Mouse (Mus musculus) cerebellum, adult 2 months (tissue): ENCODE data around the gene Plb1. TPM values are rescaled to one million over a fixed set of nuclear protein-coding genes. Genes with fewer than 3 reads are reported as not detected.

Experiments
- DNase-seq, 2 experiments: peaks; one replicate each; pipeline ENCODE4 v3.0.0; 2021
- H3K27ac ChIP-seq: fragments of 200-500 bp; 2 replicates; pipeline ENCODE4 v1.5.1; 2012; ENCODE audit warnings: low read length, control low read depth, inconsistent platforms; ENCODE audit not compliant: insufficient read depth
- H3K27me3 ChIP-seq: fragments of 200-500 bp; 2 replicates; pipeline ENCODE4 v1.6.1; 2012; ENCODE audit warnings: inconsistent platforms, mild to moderate bottlenecking, low read length, moderate library complexity; ENCODE audit not compliant: control insufficient read depth, insufficient read depth
- H3K4me1 ChIP-seq: fragments of 200-500 bp; 2 replicates; pipeline ENCODE4 v1.6.1; 2011; ENCODE audit warnings: low read length; ENCODE audit not compliant: control insufficient read depth, insufficient read depth
- H3K4me3 ChIP-seq: fragments of 200-500 bp; replicated peaks from 2 replicates; pipeline ENCODE3; 2011; ENCODE audit warnings: mild to moderate bottlenecking, low read depth, low read length, control low read depth; ENCODE audit not compliant: insufficient read depth
- CTCF ChIP-seq: fragments of 200-500 bp; IDR thresholded peaks from 2 replicates; pipeline ENCODE4 v1.5.1; 2011; ENCODE audit warnings: low read depth, mild to moderate bottlenecking, control low read depth, low read length, moderate library complexity, borderline replicate concordance; ENCODE audit not compliant: insufficient read depth
- POLR2A ChIP-seq: fragments of 200-500 bp; IDR thresholded peaks from 2 replicates; pipeline ENCODE4 v1.6.1; 2011; ENCODE audit warnings: low read length, control low read depth, borderline replicate concordance; ENCODE audit not compliant: insufficient read depth
- WGBS: fragments of 180-500 bp; shearing (Covaris S2); methylation state at CpG from one replicate; pipeline ENCODE4 v1.1.7; 2018; 5-methylcytosine and 5-hydroxymethylcytosine counted together
- polyA plus RNA-seq: library from polyadenylated mRNA; depleted of rRNA; stranded (reverse); fragments of >200 nt; gene quantifications from 2 replicates; pipeline ENCODE4 v1.2.3, GENCODE M21; 2012

Plb1 gene
- polyA plus RNA-seq, 1 experiment, result 0.52 TPM

DNA sequence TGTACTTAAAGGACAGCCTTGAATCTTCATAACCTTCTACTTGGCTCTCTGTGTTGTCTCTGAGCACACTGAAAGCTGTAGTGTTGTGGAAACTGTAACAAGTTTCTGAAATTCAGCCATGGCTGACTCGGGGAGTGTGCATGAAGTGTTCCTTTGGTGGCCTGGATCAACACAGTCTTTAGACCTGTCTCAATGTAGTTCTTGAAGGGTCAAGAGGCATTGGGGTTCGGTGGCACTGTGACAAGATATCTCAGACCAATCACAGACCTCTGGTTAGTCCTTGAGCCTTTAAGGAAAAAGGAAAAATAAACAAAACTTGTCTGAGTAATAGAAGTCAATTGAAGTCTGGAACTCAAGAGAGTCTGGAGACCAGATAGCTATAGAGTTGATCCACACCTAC, 58.8 kb downstream of the Plb1 start:
- 83% methylated on average over 2 of the region's 2 CpGs for WGBS

DNA sequence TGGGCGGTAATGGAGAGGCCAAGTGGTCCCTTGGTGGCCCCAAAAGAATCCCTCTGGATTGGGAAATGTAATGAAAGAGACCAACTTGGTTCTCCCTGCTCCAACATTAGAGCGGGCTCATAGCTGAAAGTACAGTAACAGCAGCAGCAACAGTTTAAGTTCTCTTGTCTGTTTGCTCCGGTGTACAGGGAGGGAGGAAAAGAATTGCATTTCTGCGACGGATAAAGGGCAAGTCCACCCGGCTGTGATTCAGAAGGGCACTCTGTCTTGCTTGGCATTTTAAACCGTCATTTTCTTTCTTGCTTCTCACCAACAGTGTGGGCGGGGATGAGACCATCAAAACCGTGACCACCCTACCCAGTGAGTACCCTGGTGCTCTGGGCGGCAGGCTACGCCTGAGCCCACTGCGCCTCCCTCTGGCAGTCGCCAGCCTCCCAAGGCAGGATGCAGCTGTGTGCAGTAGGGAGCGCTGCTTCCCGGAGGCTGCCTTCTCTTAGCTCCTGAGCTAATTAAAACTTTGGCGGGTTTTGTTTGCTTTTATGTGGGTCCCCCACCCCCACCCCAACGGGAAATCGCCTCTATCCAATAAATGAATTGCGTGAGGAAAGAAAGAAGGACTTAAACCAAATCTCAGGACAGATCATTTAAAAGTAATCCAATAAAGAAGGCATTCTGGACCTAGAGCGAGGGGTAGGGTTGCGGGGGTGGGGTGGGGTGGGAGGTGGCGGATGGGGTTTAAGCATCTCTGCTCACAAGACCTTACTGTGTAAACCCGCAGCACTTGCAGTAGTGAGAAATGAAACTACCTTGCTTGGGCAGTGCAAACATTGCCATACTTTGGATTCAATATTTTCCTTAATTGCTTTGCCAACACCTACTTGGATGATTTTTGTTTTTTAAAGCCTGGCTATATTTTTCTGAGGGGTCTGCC, 70.7 kb downstream of the Plb1 start:
- 14% methylated on average over 23 of the region's 23 CpGs for WGBS
- DNase-seq, result peak; percentile 33 to 34
- TF ChIP-seq POLR2A, result no peak
- peak; percentile 47; the same call in 1 of the 2 replicates for TF ChIP-seq CTCF
- no peaks in the 10 kb centered on the region for H3K4me1 ChIP-seq
- H3K27me3 ChIP-seq, result no peaks in the 10 kb centered on the region
- H3K27ac ChIP-seq, result no peak overlapping the region
- H3K4me3 ChIP-seq, result no peak overlapping the region

More for the DNA sequence above, 58.8 kb downstream of the Plb1 start:
- Histone ChIP-seq H3K27me3 (no peaks in the 10 kb centered on the region), H3K4me3 (no peak overlapping the region), H3K27ac (no peak overlapping the region), H3K4me1 (peaks cover 8% of the 10 kb centered on the region)
- TF ChIP-seq CTCF (no peak), POLR2A (no peak)
- no peak for DNase-seq

DNA sequence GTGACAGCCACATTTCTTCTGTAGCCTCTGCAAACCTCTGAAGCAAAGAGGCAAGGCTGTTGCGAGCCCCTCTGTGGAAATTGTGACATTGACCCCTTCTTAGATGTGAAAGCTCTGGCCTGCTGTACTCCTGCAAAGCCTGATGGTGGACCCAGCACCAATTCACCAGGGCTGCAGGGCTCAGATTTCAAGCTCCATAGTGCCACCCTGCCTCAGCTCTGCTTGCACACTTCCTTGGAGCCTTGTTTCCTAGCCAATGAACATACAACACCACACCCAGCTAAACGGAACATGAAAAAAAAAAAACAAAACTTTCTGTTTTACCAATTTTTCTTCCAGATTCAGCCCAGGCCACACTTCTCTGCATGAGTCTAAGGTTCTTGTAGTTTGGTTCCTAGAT, 74.6 kb downstream of the Plb1 start:
- Histone ChIP-seq H3K4me3 (no peak overlapping the region), H3K27me3 (no peaks in the 10 kb centered on the region), H3K4me1 (no peaks in the 10 kb centered on the region), H3K27ac (no peak overlapping the region)
- no peak for TF ChIP-seq CTCF
- no peak for TF ChIP-seq POLR2A
- 75% methylated on average over 2 of the region's 2 CpGs for WGBS
- no peak for DNase-seq

DNA sequence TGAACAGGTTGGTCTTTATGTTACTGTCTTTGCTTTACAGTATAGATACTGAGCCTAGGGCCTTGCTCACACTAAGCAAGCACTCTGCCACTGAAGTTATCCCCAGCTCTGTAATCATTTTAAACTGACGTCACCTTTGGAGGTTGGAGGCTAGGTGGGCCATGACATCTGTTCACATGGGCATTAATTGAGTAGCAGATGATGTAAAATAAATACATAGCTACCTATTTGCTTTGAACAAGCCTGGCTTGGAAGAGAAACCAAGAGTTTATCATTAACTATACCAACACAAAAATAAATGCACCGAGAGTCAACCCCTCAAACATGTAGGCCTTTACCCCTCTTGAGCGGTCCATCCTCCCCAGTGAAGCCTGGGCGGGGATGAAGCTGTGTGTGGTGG, 76.1 kb downstream of the Plb1 start:
- no peak for TF ChIP-seq POLR2A
- no peak for TF ChIP-seq CTCF

DNA sequence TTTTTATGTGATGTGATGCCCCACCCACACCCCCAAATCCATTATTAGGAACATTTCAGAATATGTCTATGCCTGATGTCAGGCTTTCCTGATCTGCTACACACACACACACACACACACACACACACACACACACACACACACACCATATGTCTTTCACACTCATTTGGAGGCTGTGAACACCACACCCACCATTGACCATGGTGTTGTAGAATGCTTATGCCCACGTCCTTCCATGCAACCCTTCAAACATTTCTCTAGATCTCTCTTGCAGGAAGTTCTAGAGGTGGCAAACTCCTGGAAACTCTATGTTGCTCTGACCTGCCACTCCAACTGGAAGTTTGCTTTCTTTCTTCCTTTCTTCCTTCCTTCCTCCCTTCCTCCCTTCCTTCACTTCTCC, 77.2 kb downstream of the Plb1 start:
- no peak for DNase-seq
- TF ChIP-seq CTCF, result no peak
- TF ChIP-seq POLR2A, result no peak

More for the DNA sequence above, 76.1 kb downstream of the Plb1 start:
- WGBS, result 94% methylated on average over 4 of the region's 4 CpGs
- no peak for DNase-seq
- Histone ChIP-seq H3K27me3 (no peaks in the 10 kb centered on the region), H3K27ac (no peak overlapping the region), H3K4me1 (no peaks in the 10 kb centered on the region), H3K4me3 (no peak overlapping the region)

DNA sequence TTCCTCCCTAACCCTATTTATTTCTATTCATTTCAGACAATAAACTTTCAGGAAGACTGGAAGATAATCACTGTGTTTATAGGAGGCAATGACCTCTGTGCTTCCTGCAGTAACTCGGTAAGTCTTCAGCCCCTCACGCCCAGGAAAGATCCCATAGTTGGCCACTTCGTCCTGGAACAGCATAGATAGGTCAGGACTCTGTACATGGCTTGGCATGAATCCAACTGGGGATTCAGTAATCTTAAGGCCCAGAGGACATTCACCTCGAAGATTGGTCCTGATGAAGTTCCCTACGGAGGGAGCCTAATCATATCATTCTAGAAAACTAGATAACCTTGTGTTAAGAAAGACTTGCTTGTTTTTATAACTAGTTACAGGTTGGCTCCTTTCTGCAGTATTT, 78.3 kb downstream of the Plb1 start:
- DNase-seq, result no peak
- Histone ChIP-seq H3K4me3 (no peak overlapping the region), H3K27ac (no peak overlapping the region), H3K4me1 (no peaks in the 10 kb centered on the region), H3K27me3 (no peaks in the 10 kb centered on the region)
- no peak for TF ChIP-seq CTCF
- no peak for TF ChIP-seq POLR2A
- 80% methylated on average over 5 of the region's 5 CpGs for WGBS

More for the DNA sequence above, 77.2 kb downstream of the Plb1 start:
- no peaks in the 10 kb centered on the region for H3K27me3 ChIP-seq
- H3K4me3 ChIP-seq, result no peak overlapping the region
- no peak overlapping the region for H3K27ac ChIP-seq
- no peaks in the 10 kb centered on the region for H3K4me1 ChIP-seq
- 79% methylated on average over 1 of the region's 1 CpGs for WGBS

DNA sequence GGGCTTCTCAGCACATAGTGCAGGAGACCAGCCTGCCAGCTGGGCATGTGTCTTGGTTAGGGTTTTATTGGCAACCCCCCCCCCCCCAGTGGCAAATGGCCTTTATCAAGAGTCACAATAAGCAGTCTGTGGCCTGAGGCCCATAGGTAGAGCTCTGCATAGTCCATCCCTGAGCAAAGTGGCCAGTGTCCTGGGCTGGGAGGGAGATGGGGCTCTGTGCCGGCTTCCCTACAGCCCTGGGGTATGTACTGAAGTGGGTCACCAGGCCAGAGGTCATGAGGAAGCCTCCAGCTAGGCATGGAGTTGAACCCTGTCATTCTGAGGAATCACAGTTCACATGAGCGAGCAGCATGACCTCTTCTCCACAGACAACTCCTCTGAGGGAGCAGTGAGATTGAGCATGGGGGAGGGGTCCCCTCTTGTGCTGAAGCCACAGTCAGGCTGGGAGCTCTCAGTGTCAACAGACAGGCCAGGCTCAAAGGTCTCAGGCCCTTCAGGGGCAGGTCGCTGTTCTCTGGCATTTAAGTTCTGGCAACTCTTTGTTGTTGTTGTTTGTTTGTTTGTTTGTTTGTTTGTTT, 79.2 kb downstream of the Plb1 start:
- no peak for DNase-seq
- Histone ChIP-seq H3K4me1 (no peaks in the 10 kb centered on the region), H3K4me3 (no peak overlapping the region), H3K27ac (no peak overlapping the region), H3K27me3 (no peaks in the 10 kb centered on the region)
- 82% methylated on average over 3 of the region's 3 CpGs for WGBS
- TF ChIP-seq CTCF (no peak), POLR2A (no peak)

DNA sequence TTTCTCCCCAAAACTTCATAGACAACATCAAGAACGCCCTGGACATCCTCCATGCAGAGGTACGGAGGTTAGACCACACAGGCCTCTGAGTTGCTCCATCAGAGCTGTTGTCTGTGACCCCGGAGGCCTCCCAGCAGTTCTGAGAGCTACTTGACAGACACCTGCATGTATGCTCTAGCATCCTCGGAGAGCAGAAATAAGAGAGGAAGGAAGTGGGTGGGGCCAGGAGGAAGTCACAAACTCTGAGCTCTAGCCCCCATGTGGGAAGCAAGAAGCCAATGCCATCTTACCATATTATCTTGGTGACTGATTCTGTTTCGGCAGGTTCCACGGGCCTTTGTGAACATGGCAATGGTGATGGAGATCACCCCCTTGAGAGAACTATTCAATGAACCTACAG, 81.2 kb downstream of the Plb1 start:
- Histone ChIP-seq H3K4me1 (no peaks in the 10 kb centered on the region), H3K27me3 (no peaks in the 10 kb centered on the region), H3K27ac (no peak overlapping the region), H3K4me3 (no peak overlapping the region)
- DNase-seq, result no peak
- 86% methylated on average over 6 of the region's 6 CpGs for WGBS
- TF ChIP-seq CTCF (no peak), POLR2A (no peak)
